Mouse (Mus musculus) frontal cortex, postnatal 10 days (tissue): ENCODE measurements at regions not wholly inside any gene's neighbourhood (a gene's known extent, or its start where the extent isn't known, plus 50 kb on each side); places are given as distances from the start of the nearest gene placed in this dataset.
A peak's percentile ranks its signal among the peaks of the same experiment; 100 is the strongest.

Source experiments
- DNase-seq, 2 experiments: peaks; one replicate each; pipeline ENCODE4 v3.0.0; 2022; ENCODE audit warnings: low spot score in 2 of 2, mixed read lengths in 1 of 2

- DNase-seq: no peak
Measured at GRCm38 (mm10) chr9:50395543-50395942, 50.8 kb upstream of the Rpl10-ps3 start.

- DNase-seq: no peak
Measured at GRCm38 (mm10) chr9:50396051-50396450, 51.3 kb upstream of the Rpl10-ps3 start.

DNA sequence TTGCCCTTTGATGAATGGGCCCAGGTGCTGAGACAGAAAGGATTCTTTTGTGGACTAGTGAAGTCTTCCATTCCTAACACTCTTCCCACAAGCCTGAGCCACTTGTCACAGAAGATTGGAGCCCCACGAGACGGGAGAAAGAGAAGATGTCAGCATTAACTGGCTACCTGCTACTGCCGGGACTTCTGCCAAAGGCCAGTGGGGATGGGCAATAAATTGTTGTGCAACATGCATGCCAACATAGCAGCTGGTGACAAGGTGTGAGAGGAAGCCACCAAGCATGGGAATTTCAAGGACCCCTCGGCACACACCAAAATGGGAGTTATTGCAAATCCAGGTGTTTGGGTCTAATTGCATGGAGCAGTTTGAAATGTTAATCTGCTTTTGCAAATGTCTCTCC is 63.6 kb upstream of the Rpl10-ps3 start:
- no peak for DNase-seq

- DNase-seq: no peak
Measured at GRCm38 (mm10) chr9:50408845-50409244, 64.1 kb upstream of the Rpl10-ps3 start.

GRCm38 (mm10) chr9:50412986-50413385 is 68.2 kb upstream of the Rpl10-ps3 start:
- DNase-seq: no peak

- no peak for DNase-seq
Measured at GRCm38 (mm10) chr9:50413514-50414335, 69.0 kb upstream of the Rpl10-ps3 start.

DNA sequence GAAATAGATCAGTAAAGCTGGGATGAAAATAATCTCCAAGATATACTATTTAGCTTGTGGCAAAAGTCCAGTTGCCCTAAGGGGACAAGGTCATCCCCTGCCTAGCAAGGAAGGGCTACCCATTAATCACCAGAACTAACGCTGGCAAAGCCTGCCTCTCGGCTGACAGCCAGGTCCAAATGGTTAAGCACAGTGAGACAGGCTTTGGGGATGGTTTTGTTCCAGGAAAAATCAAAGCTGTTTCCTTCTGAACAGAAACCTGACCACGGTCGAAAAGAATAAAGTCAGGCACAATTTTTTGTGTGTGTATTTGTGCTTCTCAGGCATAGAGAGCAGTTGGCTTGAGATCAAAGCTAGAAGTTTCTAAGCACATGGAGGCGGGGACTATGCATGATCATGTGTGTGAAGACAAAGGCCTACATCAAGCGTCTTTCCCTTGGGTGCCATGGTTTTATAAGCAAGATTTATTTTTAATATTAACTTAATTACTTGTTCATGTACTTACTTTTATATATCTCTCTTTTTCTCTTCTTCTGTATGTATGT is 70.1 kb upstream of the Rpl10-ps3 start:
- DNase-seq: no peak

- no peak for DNase-seq
Measured at GRCm38 (mm10) chr9:50416677-50417076, 71.9 kb upstream of the Rpl10-ps3 start.

- no peak for DNase-seq
Measured at GRCm38 (mm10) chr9:50421061-50421460, 73.3 kb upstream of the Plet1 start.

DNA sequence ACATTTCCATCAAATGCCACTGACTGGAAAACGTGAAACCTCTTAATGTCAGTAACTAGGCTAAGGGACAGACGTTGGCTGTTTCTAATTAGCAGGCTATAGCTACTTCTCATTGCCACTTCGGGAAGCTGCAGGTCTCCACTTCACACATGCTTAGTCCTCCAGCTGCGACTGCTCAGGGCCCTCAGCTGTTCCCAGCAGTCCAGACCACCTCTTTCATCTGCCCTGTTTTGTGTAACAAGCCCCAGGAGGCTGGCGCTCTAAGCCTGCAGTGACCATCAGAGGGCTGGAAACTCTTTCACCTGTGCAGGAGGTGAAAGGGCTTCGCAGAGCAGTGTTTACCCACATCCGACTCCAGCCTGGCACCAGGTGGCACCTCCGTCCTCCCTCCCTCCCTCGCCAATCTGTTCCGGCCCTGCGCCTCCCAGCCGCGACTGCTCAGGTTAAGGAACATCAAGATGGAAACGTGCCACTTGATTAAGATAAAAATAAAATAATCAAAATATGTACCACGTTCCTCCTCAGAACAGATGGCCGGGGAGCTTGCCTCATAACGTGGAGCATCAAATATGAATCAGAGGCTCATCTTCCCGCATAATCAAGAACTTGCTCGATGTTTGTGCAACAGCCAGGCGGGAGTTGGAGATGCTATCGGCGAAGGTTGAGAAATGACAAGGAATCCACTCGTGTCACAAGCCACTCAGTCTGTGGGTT is 72.6 kb upstream of the Plet1 start:
- DNase-seq: no peak

- DNase-seq: no peak
Measured at GRCm38 (mm10) chr9:50425866-50426495, 68.3 kb upstream of the Plet1 start.

GRCm38 (mm10) chr9:50430147-50430546 is 64.2 kb upstream of the Plet1 start:
- no peak for DNase-seq

GRCm38 (mm10) chr9:50433525-50433924 is 60.8 kb upstream of the Plet1 start:
- DNase-seq: no peak

DNA sequence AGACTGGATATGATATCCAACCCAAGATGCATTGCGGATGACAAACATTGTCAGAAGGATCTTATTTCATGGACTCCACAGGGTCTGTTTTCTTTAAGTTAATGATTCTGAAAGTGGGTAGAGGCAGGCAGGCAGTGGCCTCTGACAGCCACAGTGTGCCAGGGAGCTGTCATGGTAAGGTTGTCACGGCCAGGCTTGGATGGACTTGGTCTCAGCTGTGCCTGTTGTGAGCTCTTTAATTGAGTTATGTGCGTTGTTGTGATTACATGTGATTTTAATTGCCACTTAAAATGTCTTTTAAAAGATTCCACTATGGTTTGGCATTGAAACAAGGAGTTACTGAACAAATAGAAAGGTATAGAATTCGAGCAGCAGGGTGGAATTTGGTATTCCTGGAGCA is 60.3 kb upstream of the Plet1 start:
- DNase-seq: no peak

GRCm38 (mm10) chr9:50437830-50438722 is 56.2 kb upstream of the Plet1 start:
- DNase-seq: peak; percentile 48 to 82

DNA sequence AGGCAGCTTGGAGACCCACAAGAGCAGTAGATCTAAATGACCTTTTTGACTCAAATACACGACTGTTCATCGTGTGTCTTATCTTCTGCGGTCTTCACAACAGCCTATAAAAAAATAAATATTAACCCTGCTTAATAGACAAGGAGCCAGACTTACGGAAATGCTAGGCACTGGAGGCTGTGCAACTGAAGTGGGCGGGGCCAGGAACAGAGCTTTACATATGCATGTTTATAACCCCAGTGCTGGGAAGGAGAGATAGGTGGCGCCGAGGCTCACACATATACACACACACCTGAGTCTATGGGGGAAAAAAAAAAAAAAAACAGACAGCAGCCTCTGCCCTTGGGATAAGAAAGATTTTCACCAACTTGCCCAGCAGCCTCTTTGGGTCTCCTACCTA is 55.6 kb upstream of the Plet1 start:
- no peak for DNase-seq

- no peak for DNase-seq
Measured at GRCm38 (mm10) chr9:50440222-50440621, 54.1 kb upstream of the Plet1 start.

GRCm38 (mm10) chr9:50440689-50441088 is 53.6 kb upstream of the Plet1 start:
- DNase-seq: peak in 1 of 2 experiments; percentile 52

DNA sequence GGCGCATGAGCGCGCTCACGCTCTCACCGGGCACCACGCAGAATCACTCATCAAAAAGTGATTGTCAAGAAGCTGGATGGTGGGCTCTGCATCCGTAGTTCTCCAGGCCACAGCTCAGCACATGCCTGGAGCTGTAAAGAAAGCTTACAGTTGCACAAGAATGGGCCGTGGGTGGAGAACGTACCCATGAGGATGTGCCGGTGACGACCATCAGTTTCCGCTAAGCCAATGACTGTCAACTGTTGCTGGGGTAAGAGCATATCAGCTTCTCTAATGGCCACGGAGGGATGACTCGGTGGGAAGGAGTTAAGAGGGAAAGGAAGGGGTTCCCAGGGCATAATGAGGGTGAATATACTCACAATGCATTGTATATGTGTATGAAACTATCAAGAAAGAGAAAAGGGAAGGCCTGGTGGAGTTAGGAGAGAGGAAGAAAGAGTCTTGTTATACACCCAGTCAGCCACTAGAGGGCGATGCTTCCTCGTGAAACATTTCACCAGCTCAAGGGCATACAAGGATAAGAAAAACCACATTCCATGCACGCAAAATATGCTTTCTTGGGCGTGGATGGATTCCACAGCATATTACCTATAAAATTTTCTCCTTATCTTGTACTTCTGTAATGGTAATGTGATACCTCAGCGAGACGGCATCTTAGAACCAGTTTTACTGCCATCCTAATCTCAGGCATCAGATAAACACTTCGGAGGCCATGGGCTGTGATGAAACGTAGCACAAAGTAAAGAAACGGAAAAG is 50.4 kb upstream of the Plet1 start:
- DNase-seq: peak in 1 of 2 experiments; percentile 68
